Mouse (Mus musculus) bone marrow, adult 2 months (tissue): Measurements from ENCODE around the gene Fyn. TPM values are rescaled to one million over a fixed set of nuclear protein-coding genes. Genes with fewer than 3 reads are reported as not detected.
A peak's percentile ranks its signal among the peaks of the same experiment; 100 is the strongest.

Source experiments
- H3K27ac ChIP-seq: fragments of 200-500 bp; 2 replicates; pipeline ENCODE4 v1.5.1; 2012; ENCODE audit warnings: low read depth, mild to moderate bottlenecking, control low read depth, inconsistent platforms, low read length; ENCODE audit not compliant: control insufficient read depth, poor library complexity, insufficient read depth
- H3K4me1 ChIP-seq: fragments of 200-500 bp; 2 replicates; pipeline ENCODE4 v1.6.1; 2011; ENCODE audit warnings: low read length; ENCODE audit not compliant: control insufficient read depth, insufficient read depth
- H3K4me3 ChIP-seq: fragments of 200-500 bp; replicated peaks from 2 replicates; pipeline ENCODE3; 2011; ENCODE audit warnings: mild to moderate bottlenecking, low read depth, low read length, control low read depth; ENCODE audit not compliant: control insufficient read depth
- CTCF ChIP-seq: fragments of 200-500 bp; IDR thresholded peaks from 2 replicates; pipeline ENCODE4 v1.5.1; 2011; ENCODE audit warnings: low read length, control low read depth; ENCODE audit not compliant: control insufficient read depth, insufficient read depth
- POLR2A ChIP-seq: fragments of 200-500 bp; IDR thresholded peaks from 2 replicates; pipeline ENCODE4 v1.6.1; 2011; ENCODE audit warnings: low read depth, mild to moderate bottlenecking, control low read depth, low read length, borderline replicate concordance; ENCODE audit not compliant: control insufficient read depth
- WGBS: fragments of 180-500 bp; shearing (Covaris S2); methylation state at CpG from one replicate; pipeline ENCODE4 v1.1.7; 2018; 5-methylcytosine and 5-hydroxymethylcytosine counted together
- polyA plus RNA-seq: library from polyadenylated mRNA; stranded (reverse); fragments of >200 nt; gene quantifications from 2 replicates; pipeline ENCODE4 v1.2.4, GENCODE M21; 2011; ENCODE audit warnings: low replicate concordance; ENCODE audit not compliant: missing spikeins, insufficient read depth, insufficient read length

The Fyn gene
- polyA plus RNA-seq, 1 experiment: 32.3 TPM

DNA sequence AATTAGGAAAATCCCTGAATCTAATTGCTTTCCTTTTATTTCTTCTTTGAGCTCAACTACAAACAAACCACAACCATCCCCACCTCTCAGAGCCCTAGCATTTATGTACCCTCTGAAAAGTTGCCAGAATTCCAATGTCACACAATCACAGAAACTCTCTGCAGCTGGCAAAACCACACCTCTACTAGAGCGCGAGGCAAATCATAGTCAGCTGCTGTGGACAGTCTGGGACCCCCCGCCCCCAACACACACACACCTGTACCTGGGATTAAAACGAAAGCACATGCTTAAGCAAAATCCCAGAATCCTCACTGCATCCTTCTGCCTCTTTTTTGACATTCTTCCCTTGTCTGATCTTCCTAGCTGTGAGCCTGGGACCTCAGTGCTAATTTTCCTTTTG lies 230.9 kb downstream of the Fyn start:
- Histone ChIP-seq H3K4me3 (no peak overlapping the region), H3K4me1 (no peaks in the 10 kb centered on the region), H3K27ac (no peak overlapping the region)
- TF ChIP-seq CTCF (no peak), POLR2A (no peak)
- WGBS: 73% methylated on average over 4 of the region's 4 CpGs

DNA sequence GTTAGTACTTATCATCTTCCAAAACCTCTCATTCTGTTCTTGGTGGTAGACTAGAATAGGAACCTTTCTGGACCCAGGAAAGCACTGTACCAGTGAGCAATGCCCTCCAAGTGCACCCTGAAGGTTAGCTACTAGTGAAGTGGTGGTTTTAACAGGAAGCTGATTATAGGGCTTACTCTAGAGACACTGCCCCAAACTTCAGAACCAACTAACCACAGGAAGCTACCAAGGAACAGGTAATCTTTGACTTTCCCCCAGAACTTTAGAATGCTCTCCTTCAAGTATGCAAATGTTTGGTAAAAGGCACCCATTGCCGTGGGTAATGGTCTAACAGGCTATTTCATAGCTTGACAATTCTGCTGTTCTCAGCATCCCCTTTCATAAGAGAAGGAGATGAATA lies 231.5 kb downstream of the Fyn start:
- no peak for TF ChIP-seq CTCF
- TF ChIP-seq POLR2A: no peak
- Histone ChIP-seq H3K4me1 (no peaks in the 10 kb centered on the region), H3K27ac (no peak overlapping the region), H3K4me3 (no peak overlapping the region)
- WGBS: 2% methylated on average over 1 of the region's 1 CpGs

DNA sequence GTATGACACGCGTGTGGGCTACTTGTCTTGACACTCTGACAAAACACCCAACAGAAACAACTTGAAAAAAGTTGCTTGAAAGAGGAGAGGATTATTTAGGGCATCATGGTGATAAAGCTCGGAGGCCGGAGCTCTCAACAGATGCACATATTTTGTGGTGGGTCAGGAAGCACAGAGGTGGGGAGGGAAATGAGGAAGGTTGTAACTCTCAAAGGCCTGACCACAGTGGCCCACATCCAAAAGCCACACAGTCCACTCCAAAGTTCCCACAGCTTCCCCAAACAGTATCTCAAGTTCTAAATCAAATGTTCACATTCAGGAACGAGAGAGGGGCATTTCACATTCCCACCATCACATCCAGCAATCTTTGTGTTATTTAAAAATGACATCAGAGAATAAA lies 232.4 kb downstream of the Fyn start:
- WGBS: under 1% methylated on average over 5 of the region's 5 CpGs
- no peak overlapping the region for H3K4me3 ChIP-seq
- H3K4me1 ChIP-seq: no peaks in the 10 kb centered on the region
- H3K27ac ChIP-seq: no peak overlapping the region
- TF ChIP-seq CTCF (no peak), POLR2A (no peak)

DNA sequence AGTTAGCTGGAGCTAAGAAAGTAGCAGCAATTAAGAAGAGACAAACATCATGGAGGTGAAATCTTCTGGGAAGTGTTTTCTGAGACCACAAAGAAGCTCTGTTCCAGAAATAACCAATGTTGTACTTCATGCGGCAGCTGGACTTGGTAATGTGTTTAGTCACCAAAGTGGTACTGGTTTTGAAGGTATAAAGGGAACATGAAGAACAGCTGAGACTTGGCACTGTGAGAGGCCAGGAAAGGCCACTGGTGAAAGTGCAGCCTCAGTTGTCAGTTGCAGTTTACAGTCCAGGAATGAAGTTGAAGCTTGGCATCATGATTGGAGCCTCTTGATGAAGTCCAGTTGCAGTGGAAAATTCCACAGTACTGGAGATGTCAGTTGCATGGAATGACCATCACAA lies 237.8 kb downstream of the Fyn start:
- Histone ChIP-seq H3K4me1 (no peaks in the 10 kb centered on the region; the same call in 1 of the 2 replicates), H3K4me3 (no peak overlapping the region), H3K27ac (no peak overlapping the region)
- TF ChIP-seq POLR2A (no peak), CTCF (no peak)
- WGBS: 85% methylated on average over 1 of the region's 1 CpGs

DNA sequence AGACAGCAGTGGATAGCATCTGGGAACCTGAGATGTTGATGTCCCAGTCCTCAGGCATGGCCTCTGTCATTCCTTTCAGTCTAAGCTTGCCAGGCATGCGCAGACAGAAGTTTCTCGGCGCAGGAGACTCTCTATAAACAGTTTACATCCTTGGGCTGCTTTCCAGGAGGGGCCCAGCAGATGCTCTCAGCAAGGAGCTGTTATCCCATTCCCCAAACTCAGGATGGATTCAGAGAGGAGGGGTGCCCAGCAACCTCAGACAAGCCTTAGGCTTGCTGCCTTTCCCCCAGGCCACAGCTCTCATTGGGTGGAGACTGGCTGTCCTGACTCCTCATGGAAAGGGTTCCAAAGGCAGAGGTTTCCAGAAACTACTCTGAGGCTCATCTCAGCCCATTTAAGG lies 242.6 kb downstream of the Fyn start:
- TF ChIP-seq POLR2A: no peak
- 86% methylated on average over 3 of the region's 3 CpGs for WGBS
- Histone ChIP-seq H3K4me1 (peaks cover 2% of the 10 kb centered on the region; the same call in 1 of the 2 replicates), H3K4me3 (no peak overlapping the region), H3K27ac (no peak overlapping the region)

DNA sequence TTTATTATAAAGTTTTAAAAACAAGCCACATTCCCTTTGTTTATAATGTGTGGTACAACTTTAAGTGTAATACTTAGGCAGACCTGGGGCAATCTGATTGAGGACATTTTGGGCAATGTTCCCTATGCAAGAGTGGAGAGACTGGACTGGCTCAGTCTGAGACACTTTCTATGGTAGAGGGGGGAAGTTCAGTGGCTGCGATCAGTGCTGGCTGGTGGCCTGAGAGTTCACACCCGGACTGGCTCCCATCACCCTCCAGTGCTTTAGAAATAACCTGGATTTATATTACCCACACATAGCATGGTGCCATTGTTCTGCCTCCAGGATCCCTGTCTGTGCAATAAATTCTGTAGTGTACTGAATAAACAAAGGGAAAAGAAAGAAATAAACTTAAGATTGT lies 243.5 kb downstream of the Fyn start:
- no peak overlapping the region for H3K4me3 ChIP-seq
- H3K4me1 ChIP-seq: peaks cover 2% of the 10 kb centered on the region; the same call in 1 of the 2 replicates
- no peak overlapping the region for H3K27ac ChIP-seq
- TF ChIP-seq POLR2A (no peak), CTCF (no peak)
- 53% methylated on average over 2 of the region's 2 CpGs for WGBS

DNA sequence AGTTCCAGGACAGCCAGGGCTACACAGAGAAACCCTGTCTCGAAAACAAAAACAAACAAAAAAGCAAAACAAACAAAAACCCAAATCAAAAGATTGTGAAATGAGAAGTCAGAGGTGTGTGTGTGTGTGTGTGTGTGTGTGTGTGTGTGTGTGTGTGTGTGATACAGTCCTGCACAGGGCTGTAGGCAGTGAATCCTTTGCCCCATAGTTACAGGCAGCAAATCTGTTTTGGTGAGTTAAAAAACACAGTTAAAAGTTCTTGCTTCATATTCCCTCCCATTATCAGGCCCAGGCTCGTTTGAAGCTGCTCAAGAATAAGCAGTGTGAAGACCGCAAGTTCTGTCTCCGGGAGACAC lies 244.0 kb downstream of the Fyn start, which contains the start of gene Traf3ip2:
Traf3ip2 (plus strand) TSS at position 302 of the 356 bp plus-strand sequence.
- WGBS: 17% methylated on average over 4 of the region's 4 CpGs
- TF ChIP-seq POLR2A (no peak), CTCF (no peak)
- peak within 1 kb of the TSS; percentile 62 for H3K4me3 ChIP-seq
- H3K4me1 ChIP-seq: peaks cover 2% of the 10 kb centered on the region; the same call in 1 of the 2 replicates
- peak within 1 kb of the TSS; percentile 83 for H3K27ac ChIP-seq

DNA sequence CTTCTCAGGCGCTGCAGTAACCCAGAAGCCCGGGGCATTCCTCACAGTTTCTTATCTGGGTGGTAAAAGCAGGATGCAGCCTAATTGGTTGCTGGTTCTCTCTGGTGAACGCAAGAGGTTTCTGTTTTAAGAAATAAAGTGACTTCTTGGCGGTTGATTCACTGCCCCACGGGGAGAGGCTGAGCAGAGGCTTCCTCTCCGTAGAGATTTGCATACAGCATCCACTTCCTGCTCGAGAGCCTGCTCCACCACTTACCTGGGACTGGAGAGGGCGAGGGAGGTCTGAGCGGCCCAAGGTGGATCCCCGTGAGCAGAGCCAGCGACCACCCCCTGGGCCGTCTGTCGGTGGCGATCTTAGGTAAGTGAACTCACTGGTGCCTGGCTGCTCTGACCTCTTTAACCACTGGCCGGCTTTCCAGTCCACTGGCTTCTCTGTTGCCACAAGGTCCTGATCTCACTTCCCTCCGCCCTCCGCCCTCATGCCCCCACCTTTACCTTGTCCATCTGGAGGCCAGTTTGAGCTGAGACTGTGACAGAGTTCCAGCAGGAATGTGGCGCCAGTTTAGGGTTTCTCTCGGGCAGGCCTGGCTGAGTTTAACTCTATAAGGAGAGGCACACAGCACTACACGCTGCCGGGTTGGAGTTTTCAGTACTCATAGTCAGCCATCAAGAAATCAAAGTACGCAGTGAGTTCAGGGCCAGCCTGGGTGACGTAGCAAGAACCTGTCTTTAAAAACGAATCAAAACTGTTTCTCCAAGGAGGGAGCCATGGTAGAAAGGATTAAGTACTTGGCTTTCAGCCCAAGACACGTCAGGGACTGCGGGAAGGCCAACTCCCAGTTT lies 244.6 kb downstream of the Fyn start:
- TF ChIP-seq CTCF (no peak), POLR2A (peak; percentile 43; the same call in 1 of the 2 replicates)
- Histone ChIP-seq H3K4me1 (peaks cover 2% of the 10 kb centered on the region; the same call in 1 of the 2 replicates), H3K27ac (peak overlapping the region; percentile 83), H3K4me3 (peak overlapping the region; percentile 62)
- WGBS: 6% methylated on average over 26 of the region's 26 CpGs
